Mouse (Mus musculus) midbrain, embryonic 13.5 days (tissue): ENCODE data around the gene Ybey. TPM values are rescaled to one million over a fixed set of nuclear protein-coding genes. Genes with fewer than 3 reads are reported as not detected.

Experiments
- ATAC-seq: fragments of 200-750 bp; cut with Nextera tagmentation; 2 replicates; pipeline ENCODE4 v1.8.0; 2017; ENCODE audit warnings: mild to moderate bottlenecking, moderate TSS enrichment, moderate library complexity
- H3K27ac ChIP-seq: fragments of 300-500 bp; sonication (generic); 2 replicates; pipeline ENCODE4 v1.5.1; 2015; ENCODE audit warnings: inconsistent platforms, mild to moderate bottlenecking, moderate library complexity
- H3K27me3 ChIP-seq: fragments of 300-500 bp; sonication (generic); 2 replicates; pipeline ENCODE4 v1.6.1; 2015; ENCODE audit warnings: mild to moderate bottlenecking, inconsistent platforms
- H3K36me3 ChIP-seq: fragments of 300-500 bp; sonication (generic); 2 replicates; pipeline ENCODE4 v1.6.1; 2015; ENCODE audit warnings: mild to moderate bottlenecking, inconsistent platforms
- H3K4me1 ChIP-seq: fragments of 300-500 bp; sonication (generic); replicated peaks from 2 replicates; pipeline ENCODE4 v1.6.1; 2015; ENCODE audit warnings: inconsistent platforms
- H3K4me2 ChIP-seq: fragments of 300-500 bp; sonication (generic); replicated peaks from 2 replicates; pipeline ENCODE4 v1.6.1; 2015; ENCODE audit warnings: moderate library complexity, mild to moderate bottlenecking, inconsistent platforms
- H3K4me3 ChIP-seq: fragments of 300-500 bp; sonication (generic); replicated peaks from 2 replicates; pipeline ENCODE4 v1.5.1; 2015; ENCODE audit warnings: mild to moderate bottlenecking, inconsistent platforms
- H3K9ac ChIP-seq: fragments of 300-500 bp; sonication (generic); replicated peaks from 2 replicates; pipeline ENCODE4 v1.6.1; 2015; ENCODE audit warnings: mild to moderate bottlenecking, inconsistent platforms
- H3K9me3 ChIP-seq: fragments of 300-500 bp; sonication (generic); 2 replicates; pipeline ENCODE4 v1.6.1; 2016; ENCODE audit warnings: mild to moderate bottlenecking, inconsistent platforms
- WGBS: fragments of 180-500 bp; shearing (Covaris S2); methylation state at CpG from one replicate; pipeline ENCODE4 v1.1.7; 2015; 5-methylcytosine and 5-hydroxymethylcytosine counted together
- polyA plus RNA-seq: library from polyadenylated mRNA; unstranded; fragments of >200 nt; fragmentation: Nextera tagmentation; extraction: Ambion mirVana; gene quantifications from 2 replicates; pipeline ENCODE4 v1.2.1, GENCODE M21; 2015

The Ybey gene
- polyA plus RNA-seq, 1 experiment from 2014 or later, result 7.8 TPM

- H3K36me3 ChIP-seq, result peaks cover 96% of the 10 kb centered on the region
- H3K4me2 ChIP-seq, result no peak overlapping the region
- no peak overlapping the region for H3K4me3 ChIP-seq
- no peaks in the 10 kb centered on the region for H3K27me3 ChIP-seq
- no peaks in the 10 kb centered on the region for H3K9me3 ChIP-seq
- WGBS, result 94% methylated on average over 13 of the region's 13 CpGs
- no peaks in the 10 kb centered on the region for H3K4me1 ChIP-seq
- no peak for ATAC-seq
- H3K27ac ChIP-seq, result no peak overlapping the region
- no peak overlapping the region for H3K9ac ChIP-seq
Measured at GRCm38 (mm10) chr10:76480851-76481250, 11.9 kb upstream of the Ybey start.

GRCm38 (mm10) chr10:76473759-76474158, 4.8 kb upstream of the Ybey start:
- Histone ChIP-seq H3K9me3 (no peaks in the 10 kb centered on the region), H3K4me3 (no peak overlapping the region), H3K27me3 (no peaks in the 10 kb centered on the region), H3K4me2 (no peak overlapping the region), H3K36me3 (peaks cover 74% of the 10 kb centered on the region), H3K4me1 (peaks cover 36% of the 10 kb centered on the region), H3K9ac (no peak overlapping the region; the same call in 1 of the 2 replicates), H3K27ac (no peak overlapping the region)
- WGBS, result 88% methylated on average over 5 of the region's 5 CpGs
- no peak for ATAC-seq

DNA sequence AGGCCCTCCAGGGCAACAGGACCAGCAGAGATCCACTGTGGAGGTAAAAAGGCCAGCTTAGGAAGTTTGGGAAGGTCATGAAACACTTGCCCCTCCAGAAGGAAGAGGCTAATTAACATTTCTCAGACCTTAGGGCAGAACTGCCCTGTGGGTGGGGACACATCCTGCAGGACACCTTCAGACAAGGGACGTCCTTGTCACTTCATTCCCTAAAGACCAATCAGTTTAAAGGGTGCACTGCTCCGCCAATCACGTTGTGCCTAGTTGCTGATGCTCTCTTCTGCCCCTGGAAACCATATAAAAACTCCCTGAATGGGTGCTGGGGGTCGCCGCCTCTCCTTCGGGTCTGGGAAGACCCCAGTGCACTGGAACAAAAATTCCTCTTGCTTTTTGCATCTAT, 6.2 kb downstream of the Ybey start:
- WGBS, result 92% methylated on average over 6 of the region's 6 CpGs
- H3K4me1 ChIP-seq, result peaks cover 2% of the 10 kb centered on the region; the same call in 1 of the 2 replicates
- no peak overlapping the region for H3K27ac ChIP-seq
- H3K27me3 ChIP-seq, result no peaks in the 10 kb centered on the region
- no peak overlapping the region for H3K9ac ChIP-seq
- H3K9me3 ChIP-seq, result no peaks in the 10 kb centered on the region
- no peak overlapping the region for H3K4me3 ChIP-seq
- peaks cover 45% of the 10 kb centered on the region for H3K36me3 ChIP-seq
- ATAC-seq, result no peak
- H3K4me2 ChIP-seq, result no peak overlapping the region

DNA sequence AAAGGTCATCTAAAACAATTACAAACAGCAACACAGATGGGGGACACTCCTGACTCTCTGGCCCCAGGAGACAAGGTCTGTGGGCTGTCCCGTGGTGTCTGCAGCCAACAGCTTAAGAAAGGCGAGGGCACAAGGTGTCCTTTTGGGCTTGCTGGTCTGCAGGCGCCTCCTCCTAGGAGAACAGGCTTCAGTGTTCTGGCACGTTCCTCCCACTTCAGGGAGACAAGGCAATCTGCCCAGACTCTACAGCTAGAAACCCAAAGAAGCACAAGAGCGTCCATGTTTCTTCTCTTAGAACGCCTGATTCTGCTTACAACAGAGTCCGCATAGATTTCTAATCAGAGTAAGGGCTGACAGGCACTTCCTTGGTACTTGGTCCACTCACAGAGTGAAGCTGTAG, 6.6 kb downstream of the Ybey start:
- Histone ChIP-seq H3K27ac (no peak overlapping the region), H3K27me3 (no peaks in the 10 kb centered on the region), H3K4me2 (no peak overlapping the region), H3K9ac (no peak overlapping the region), H3K4me1 (no peaks in the 10 kb centered on the region), H3K4me3 (no peak overlapping the region), H3K36me3 (peaks cover 45% of the 10 kb centered on the region), H3K9me3 (no peaks in the 10 kb centered on the region)
- ATAC-seq, result no peak
- 88% methylated on average over 7 of the region's 7 CpGs for WGBS

DNA sequence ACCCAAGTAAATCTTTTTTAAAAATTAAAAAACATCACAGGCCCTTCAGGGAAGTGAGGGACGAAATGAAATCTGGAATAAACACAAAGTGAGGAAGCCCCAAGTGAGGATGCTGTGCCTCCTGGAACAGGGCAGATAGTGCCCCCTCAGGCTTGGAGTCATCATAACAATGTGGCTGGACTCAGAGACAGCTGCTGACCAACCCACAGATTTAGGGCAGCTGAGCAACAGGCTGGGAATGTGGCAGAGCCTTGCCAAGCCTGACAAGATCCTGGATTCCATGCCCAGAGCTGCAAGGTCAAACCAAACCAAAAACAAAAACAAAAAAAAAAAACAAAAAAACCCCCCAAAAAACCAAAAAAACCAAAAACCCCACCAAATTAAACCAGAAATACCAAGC, 7.7 kb downstream of the Ybey start:
- no peak overlapping the region for H3K4me2 ChIP-seq
- no peaks in the 10 kb centered on the region for H3K4me1 ChIP-seq
- H3K4me3 ChIP-seq, result no peak overlapping the region
- H3K9me3 ChIP-seq, result no peaks in the 10 kb centered on the region
- ATAC-seq, result no peak
- H3K36me3 ChIP-seq, result peaks cover 45% of the 10 kb centered on the region
- H3K27ac ChIP-seq, result no peak overlapping the region
- WGBS, result 84% methylated on average over 1 of the region's 1 CpGs
- H3K27me3 ChIP-seq, result no peaks in the 10 kb centered on the region
- H3K9ac ChIP-seq, result no peak overlapping the region

- Histone ChIP-seq H3K27me3 (no peaks in the 10 kb centered on the region), H3K4me2 (no peak overlapping the region), H3K27ac (no peak overlapping the region), H3K4me1 (no peaks in the 10 kb centered on the region), H3K4me3 (no peak overlapping the region), H3K9me3 (no peaks in the 10 kb centered on the region), H3K9ac (no peak overlapping the region), H3K36me3 (no peaks in the 10 kb centered on the region)
- 43% methylated on average over 5 of the region's 5 CpGs for WGBS
- ATAC-seq, result 0 out of 2 replicates have a peak, but pooled peaks have one; percentile 24
Measured at GRCm38 (mm10) chr10:76455289-76455688, 13.6 kb downstream of the Ybey start.

DNA sequence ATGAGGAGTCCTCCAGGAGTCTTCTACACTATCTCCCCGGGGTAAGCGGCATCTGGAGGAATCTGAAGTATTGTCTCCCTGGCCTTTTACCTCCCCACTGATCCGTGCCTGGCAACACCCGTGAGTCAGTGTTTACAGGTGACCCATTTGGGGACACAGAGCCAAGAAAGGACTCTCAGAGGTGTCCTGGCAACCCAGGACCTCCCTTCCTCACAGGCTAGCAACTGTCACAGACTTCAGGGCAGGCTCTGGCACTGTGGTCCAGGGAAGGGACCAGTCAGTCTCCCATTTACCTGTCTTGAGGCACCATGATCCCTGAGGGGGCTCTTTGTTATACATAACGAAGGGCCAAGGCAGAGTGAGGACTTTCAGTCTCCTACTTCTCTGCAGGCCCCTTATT, 20.1 kb downstream of the Ybey start, which contains the start of gene 2610028H24Rik:
TSS of gene 2610028H24Rik (plus strand) at position 231 of the 400 bp plus-strand sequence.
- Histone ChIP-seq H3K27me3 (no peaks in the 10 kb centered on the region), H3K36me3 (no peaks in the 10 kb centered on the region), H3K9me3 (no peaks in the 10 kb centered on the region), H3K4me1 (peaks cover under 1% of the 10 kb centered on the region; the same call in 1 of the 2 replicates), H3K9ac (no peak within 1 kb of the TSS), H3K4me2 (no peak within 1 kb of the TSS), H3K4me3 (no peak within 1 kb of the TSS), H3K27ac (no peak within 1 kb of the TSS)
- no peak for ATAC-seq
- WGBS, result 60% methylated on average over 5 of the region's 5 CpGs

- H3K9me3 ChIP-seq, result no peaks in the 10 kb centered on the region
- H3K4me2 ChIP-seq, result no peak overlapping the region
- no peak overlapping the region for H3K9ac ChIP-seq
- H3K36me3 ChIP-seq, result no peaks in the 10 kb centered on the region
- ATAC-seq, result no peak
- peaks cover 10% of the 10 kb centered on the region for H3K4me1 ChIP-seq
- H3K4me3 ChIP-seq, result no peak overlapping the region
- WGBS, result 87% methylated on average over 15 of the region's 15 CpGs
- no peak overlapping the region for H3K27ac ChIP-seq
- no peaks in the 10 kb centered on the region for H3K27me3 ChIP-seq
Measured at GRCm38 (mm10) chr10:76447406-76448229, 21.3 kb downstream of the Ybey start.

- no peak overlapping the region for H3K4me3 ChIP-seq
- H3K36me3 ChIP-seq, result no peaks in the 10 kb centered on the region
- H3K9ac ChIP-seq, result no peak overlapping the region
- peaks cover 17% of the 10 kb centered on the region for H3K4me1 ChIP-seq
- no peak overlapping the region for H3K4me2 ChIP-seq
- no peaks in the 10 kb centered on the region for H3K27me3 ChIP-seq
- no peaks in the 10 kb centered on the region for H3K9me3 ChIP-seq
- WGBS, result 88% methylated on average over 4 of the region's 4 CpGs
- no peak for ATAC-seq
- H3K27ac ChIP-seq, result no peak overlapping the region
Measured at GRCm38 (mm10) chr10:76445996-76446681, 22.8 kb downstream of the Ybey start.

GRCm38 (mm10) chr10:76442178-76443088, 26.5 kb downstream of the Ybey start, which contains the start of gene Pcnt:
Gene Pcnt, minus strand, starts transcription at chr10:76442786.
- H3K4me1 ChIP-seq, result peaks cover 24% of the 10 kb centered on the region
- peak within 1 kb of the TSS; percentile 80 for H3K4me2 ChIP-seq
- H3K4me3 ChIP-seq, result peak within 1 kb of the TSS; percentile 93
- H3K9me3 ChIP-seq, result no peaks in the 10 kb centered on the region
- H3K27me3 ChIP-seq, result no peaks in the 10 kb centered on the region
- under 1% methylated on average over 65 of the region's 78 CpGs for WGBS
- peak within 1 kb of the TSS; percentile 93 for H3K27ac ChIP-seq
- H3K36me3 ChIP-seq, result peaks cover 22% of the 10 kb centered on the region
- ATAC-seq, result peak; percentile 100
- peak within 1 kb of the TSS; percentile 81 for H3K9ac ChIP-seq

GRCm38 (mm10) chr10:76440281-76440680, 28.6 kb downstream of the Ybey start, which contains the start of gene AC141477.1:
Gene AC141477.1, minus strand, starts transcription at chr10:76440444.
- Histone ChIP-seq H3K9ac (no peak within 1 kb of the TSS), H3K36me3 (peaks cover 43% of the 10 kb centered on the region), H3K4me2 (peak within 1 kb of the TSS; percentile 80), H3K9me3 (no peaks in the 10 kb centered on the region), H3K4me3 (no peak within 1 kb of the TSS), H3K27ac (no peak within 1 kb of the TSS), H3K27me3 (no peaks in the 10 kb centered on the region), H3K4me1 (peaks cover 24% of the 10 kb centered on the region)
- ATAC-seq, result no peak
- 97% methylated on average over 17 of the region's 17 CpGs for WGBS
